8 mouse cellular contexts compared by ENCODE assay signal in genomic region chr4:129377601-129378390, GRCm38 (mm10). TPM values are rescaled to one million over a fixed set of nuclear protein-coding genes. Genes with fewer than 3 reads are reported as not detected.
DNase-seq lines count a peak whose midpoint lies in the region; ATAC-seq and TF ChIP-seq lines count a peak whose summit lies in the region.

TSS of gene Zbtb8a (minus strand) at chr4:129378116.

- TF ChIP-seq CTCF in gastrocnemius, adult 2 months (IDR thresholded peaks at IDR 0.05), result peak; percentile 7; the same call in 1 of the 2 replicates
- no peak for TF ChIP-seq CTCF in spleen, adult 2 months (IDR thresholded peaks at IDR 0.05; ENCODE audit: extremely low read depth, insufficient read depth, insufficient read length, insufficient replicate concordance)

- no peak for TF ChIP-seq POLR2A in spleen, adult 2 months (IDR thresholded peaks at IDR 0.05; ENCODE audit: low read depth, low read length)

- peaks cover 6% of the 10 kb centered on the region; the same call in 1 of the 2 replicates for H3K4me1 ChIP-seq in spleen, adult 2 months (ENCODE audit: control insufficient read depth, insufficient read depth, insufficient read length)

- peak within 1 kb of the TSS; percentile 90 for H3K4me3 ChIP-seq in gastrocnemius, adult 2 months
- H3K4me3 ChIP-seq in spleen, adult 2 months (ENCODE audit: extremely low read depth, insufficient read depth, insufficient read length), result peak within 1 kb of the TSS; percentile 84

- H3K27ac ChIP-seq in gastrocnemius, adult 2 months, result peak within 1 kb of the TSS; percentile 83
- peak within 1 kb of the TSS; percentile 66 for H3K27ac ChIP-seq in spleen, adult 2 months (ENCODE audit: insufficient read depth, low read length)

- ATAC-seq in inflammation-experienced regulatory T-cells, adult 6 months, result peak; percentile 49
- 0 out of 2 replicates have a peak, but pooled peaks have one; percentile 40 for ATAC-seq in megakaryocyte-erythroid progenitor cell, adult 5-6 weeks (replicated peaks; ENCODE audit: low FRiP score, low TSS enrichment, poor library complexity, severe bottlenecking)

- 3% methylated on average over 57 of the region's 65 CpGs for WGBS in spleen, adult 2 months

- DNase-seq in ovary, postnatal 36 days (ENCODE audit: low spot score), result peak; percentile 56
- no peak for DNase-seq in ovary, postnatal 14 days (ENCODE audit: low spot score)
- peak; percentile 72 for DNase-seq in cerebellum, postnatal 25 days
- DNase-seq in gastrocnemius, adult 2 months, result peak; percentile 55
- peak; percentile 39 to 49 for DNase-seq in left cerebral cortex, postnatal 36 days (ENCODE audit: low spot score in 2 of 2)
- peak in 1 of 2 experiments; percentile 18 for DNase-seq in spleen, adult 2 months (ENCODE audit: low read depth in 1 of 2, low spot score in 2 of 2)

- H3K27me3 ChIP-seq in spleen, adult 2 months (ENCODE audit: control insufficient read depth, insufficient read depth, low read length), result peaks cover 4% of the 10 kb centered on the region; the same call in 1 of the 2 replicates

- H3K36me3 ChIP-seq in spleen, adult 2 months (ENCODE audit: control insufficient read depth, insufficient read depth, low read length), result no peaks in the 10 kb centered on the region

- intact Hi-C loops in gastrocnemius, adult 2 months (cut with DNase I), result no loop called here
- intact Hi-C loops in left cerebral cortex, postnatal 36 days (cut with DNase I), result no loop called here

RNA-seq across cellular contexts. Expression of gene Zbtb8a, which starts in this region (rescaled TPM):
- total RNA-seq in gastrocnemius, adult 2 months (2021), result 1 to 10 TPM in 1 of 2 experiments, under 1 TPM in 1; 0.61 to 1.3 TPM
- 1 to 10 TPM; 3.0 to 6.6 (median 5.8) TPM for polyA plus RNA-seq in inflammation-experienced regulatory T-cells, adult 6 months (2017; shearing (Covaris generic))
- total RNA-seq in left cerebral cortex, postnatal 36 days (2021), result 1 to 10 TPM; 4.7 to 6.5 TPM
- total RNA-seq in megakaryocyte-erythroid progenitor cell, adult 5-6 weeks (2014; fragmentation: Nextera tagmentation), result 4.4 and 6.9 TPM in 2 replicates
- total RNA-seq in megakaryocyte-erythroid progenitor cell, adult 5-6 weeks (2017), result 13.3 and 22.2 TPM in 2 replicates
- 2.1 and 3.5 TPM in 2 replicates for polyA plus RNA-seq in spleen, adult 2 months (2012; rRNA removed)
